Mouse (Mus musculus): ENCODE measurements around the gene Atg5. TPM values are rescaled to one million over a fixed set of nuclear protein-coding genes. Genes with fewer than 3 reads are reported as not detected.

Atg5 gene
- total RNA-seq, 2 experiments from 2014 or later: 22.3 to 25.4 TPM

DNA sequence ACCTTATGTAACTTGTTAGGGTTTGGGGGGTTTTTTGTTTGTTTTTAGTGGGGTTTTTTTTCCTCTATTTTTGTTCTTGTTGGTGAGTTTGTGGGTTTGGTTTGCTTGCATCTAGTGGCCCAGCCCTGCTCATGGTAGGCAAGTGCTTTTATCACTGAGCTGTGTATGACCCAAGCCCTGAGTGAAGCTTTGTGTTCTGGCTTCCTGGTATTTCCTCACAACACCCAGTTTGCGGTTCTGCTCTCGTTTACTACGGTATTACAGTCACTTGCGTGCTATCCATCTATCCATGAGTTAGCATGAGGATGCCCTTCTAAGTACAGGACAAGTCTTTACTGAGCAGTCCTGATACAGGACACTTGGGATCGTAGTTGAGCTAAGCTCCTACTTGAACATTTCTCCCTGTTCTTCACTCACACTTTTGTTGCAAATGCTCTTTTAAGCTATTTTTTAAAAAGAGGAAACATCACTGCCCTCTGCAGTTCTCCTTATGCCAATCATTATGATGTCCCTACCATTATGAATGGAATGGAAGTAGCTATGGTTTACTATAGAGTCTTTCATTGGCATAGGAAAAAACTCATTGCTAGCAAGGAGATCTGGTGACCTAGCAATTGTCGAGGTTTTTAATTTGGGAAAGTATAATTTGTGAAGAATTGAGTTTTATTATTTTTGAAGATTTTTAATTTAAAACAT lies 73.8 kb downstream of the Atg5 start:
- intact Hi-C loops (cut with DNase I): no loop called here
- no peak for DNase-seq (ENCODE audit: low spot score in 2 of 2)

DNA sequence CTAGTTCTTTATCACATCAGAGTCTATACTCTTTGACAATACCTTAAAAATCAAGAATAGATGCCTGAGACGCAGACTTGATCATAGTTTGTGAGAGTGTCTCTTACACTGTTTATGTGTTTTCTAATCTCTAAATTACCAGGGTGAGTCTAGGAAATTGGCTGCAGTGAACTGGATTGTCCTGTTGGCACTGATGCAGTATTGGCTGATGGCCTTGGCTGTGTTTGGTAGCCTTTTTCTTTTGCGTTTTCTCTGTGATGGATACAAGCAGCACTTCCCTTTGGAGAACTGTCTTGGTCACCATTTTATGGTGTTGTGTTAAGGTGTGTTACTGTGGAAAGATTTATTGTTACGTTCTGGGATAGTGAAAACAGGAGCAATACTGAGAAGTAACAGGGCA lies 75.2 kb downstream of the Atg5 start:
- intact Hi-C loops (cut with DNase I): no loop called here
- no peak for DNase-seq (ENCODE audit: low spot score in 2 of 2)

DNA sequence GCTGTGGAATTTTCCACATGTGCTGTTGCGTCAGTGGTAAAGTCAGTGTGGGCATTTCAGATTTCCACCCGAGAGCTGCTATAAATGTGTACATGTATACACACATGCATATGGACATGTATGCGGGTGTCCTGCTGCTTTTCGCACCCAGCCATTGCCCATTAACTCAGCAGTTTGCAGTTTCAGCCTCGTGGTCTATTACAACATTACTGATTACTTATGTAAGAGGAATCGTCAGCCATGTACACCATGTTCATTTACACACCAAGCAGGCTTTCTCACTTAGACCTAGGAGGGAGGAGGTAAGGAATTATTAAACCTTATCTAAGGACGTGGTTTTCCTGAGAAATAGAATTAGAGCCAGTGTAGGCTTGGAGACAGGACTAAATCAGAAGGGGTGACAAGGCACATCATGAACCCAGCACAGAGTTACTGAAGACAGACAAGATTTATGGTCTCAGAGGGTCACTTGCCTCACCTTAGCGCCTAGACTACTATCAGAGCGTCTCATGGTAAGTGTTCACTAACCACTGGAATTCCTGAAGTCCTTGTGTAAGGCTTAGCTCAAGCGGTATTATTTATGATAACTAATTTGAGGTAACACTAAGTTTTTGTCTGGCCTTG lies 79.5 kb downstream of the Atg5 start:
- no peak for DNase-seq (ENCODE audit: low spot score in 2 of 2)
- intact Hi-C loops (cut with DNase I): no loop called here

DNA sequence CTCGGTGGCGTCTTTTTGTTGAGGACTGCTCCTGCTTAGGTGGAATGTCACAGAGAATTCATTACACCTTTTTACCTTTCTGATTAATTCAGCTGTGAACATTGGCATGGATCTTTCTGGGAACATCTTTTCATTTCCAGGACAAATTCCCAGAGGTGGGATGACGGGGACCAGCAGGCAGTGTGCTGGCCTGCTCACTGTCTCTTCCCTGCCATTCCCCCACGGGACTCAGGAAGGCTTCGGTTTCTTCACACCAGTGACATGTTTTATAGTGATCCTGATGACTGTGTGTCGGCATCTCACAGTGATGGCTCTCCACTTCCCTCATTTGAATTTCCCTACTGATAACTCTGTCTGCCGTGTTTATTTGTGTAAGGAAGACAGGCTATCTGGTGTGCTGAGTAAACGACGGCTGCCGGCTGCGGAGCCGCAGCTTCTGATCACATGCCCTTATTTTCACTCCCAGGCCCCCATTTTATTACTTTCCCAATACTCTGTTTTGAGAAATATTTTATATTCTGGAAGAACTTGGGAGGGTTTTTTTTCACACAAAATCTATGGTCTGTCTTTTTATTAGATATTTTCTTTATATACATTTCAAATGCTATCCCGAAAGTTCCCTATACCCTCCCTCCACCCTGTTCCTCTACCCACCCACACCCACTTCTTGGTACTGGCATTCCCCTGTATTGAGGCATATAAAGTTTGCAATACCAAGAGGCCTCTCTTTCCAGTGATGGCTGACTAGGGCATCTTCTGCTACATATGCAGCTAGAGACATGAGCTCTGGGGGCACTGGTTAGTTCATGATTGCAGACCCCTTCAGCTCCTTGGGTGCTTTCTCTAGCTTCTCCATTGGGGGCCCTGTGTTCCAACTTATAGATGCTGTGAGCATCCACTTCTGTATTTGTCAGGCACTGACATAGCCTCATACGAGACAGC lies 80.6 kb downstream of the Atg5 start:
- intact Hi-C loops (cut with DNase I): no loop called here
- DNase-seq (ENCODE audit: low spot score in 2 of 2): no peak

DNA sequence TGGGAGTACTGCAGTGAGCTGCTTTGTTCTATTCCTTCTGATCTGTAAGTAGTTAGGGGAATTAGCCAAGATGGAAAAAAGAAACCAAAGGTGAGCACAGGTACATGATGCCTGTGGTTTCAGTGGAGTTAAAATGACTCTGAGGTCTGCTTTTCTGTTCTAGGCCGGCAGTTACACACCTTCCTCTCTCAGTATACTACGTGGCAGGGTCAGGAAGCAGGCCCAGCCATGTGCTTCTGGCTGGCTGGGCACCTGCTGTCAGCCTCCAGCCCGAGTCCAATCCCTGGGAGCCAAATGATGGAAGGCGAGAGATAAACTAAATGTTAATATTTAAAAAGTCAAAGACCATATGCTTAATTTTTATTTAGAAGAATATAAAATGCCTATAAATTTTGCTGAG lies 85.3 kb downstream of the Atg5 start:
- no peak for DNase-seq (ENCODE audit: low spot score in 2 of 2)
- intact Hi-C loops (cut with DNase I): no loop called here

DNA sequence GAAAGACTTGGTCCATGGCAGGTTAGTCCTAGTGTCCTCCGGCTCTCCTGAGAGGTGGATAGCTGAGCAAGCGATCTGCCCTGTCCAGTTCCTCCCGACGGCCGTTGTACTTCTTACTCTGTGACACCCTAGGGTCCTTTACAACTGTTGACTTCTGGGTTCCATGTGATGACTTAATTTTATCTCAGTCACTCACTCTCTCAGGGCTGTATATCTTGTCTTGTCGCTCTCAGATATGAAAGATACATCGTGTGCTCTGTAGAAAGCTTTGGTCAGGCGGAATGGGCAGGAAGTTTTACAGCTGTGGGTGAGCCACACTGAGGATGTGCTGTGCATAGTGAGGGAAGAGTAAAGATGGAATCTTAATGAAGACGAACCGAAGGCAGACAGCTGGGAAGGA lies 86.2 kb downstream of the Atg5 start:
- intact Hi-C loops (cut with DNase I): no loop called here
- DNase-seq (ENCODE audit: low spot score in 2 of 2): no peak

DNA sequence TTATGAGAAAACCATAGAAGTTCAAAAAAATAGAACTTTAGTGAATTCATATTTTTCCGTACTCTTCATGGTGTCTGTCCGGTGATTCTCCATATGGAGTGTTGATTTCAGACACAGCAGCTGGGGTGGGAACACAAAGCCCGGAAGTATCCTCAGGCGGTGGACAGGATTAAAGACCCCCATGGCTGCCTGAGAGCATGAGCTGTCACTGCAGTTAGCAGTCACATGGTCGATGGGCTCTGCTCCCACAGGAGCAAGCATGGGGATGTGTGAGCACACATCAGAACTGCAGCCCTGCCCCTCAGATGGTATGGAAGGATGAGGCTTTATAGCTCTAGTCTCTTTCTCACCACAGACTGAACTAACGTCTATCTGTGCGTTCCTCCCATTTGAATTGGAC lies 87.1 kb downstream of the Atg5 start:
- DNase-seq (ENCODE audit: low spot score in 2 of 2): no peak
- intact Hi-C loops (cut with DNase I): no loop called here

DNA sequence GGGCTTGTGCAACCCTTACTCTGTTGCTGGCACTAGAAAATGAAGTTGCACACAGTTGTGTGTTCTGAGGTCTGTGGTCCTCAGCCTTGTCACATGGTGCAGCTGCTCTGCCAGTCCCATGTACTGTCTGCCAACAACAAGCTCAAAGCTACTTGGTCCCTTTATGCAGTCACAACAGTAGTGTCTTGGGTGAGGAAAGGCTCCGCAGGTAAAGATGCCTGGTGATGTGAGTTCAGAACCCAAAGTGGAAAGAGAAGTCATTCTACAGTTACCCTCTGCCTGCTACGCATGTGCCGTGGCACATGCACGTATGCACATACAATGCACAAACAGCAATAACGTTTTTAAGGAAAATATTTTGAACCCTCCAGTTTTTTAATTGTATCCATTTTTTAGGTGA lies 88.5 kb downstream of the Atg5 start:
- no peak for DNase-seq (ENCODE audit: low spot score in 2 of 2)
- intact Hi-C loops (cut with DNase I): no loop called here

DNA sequence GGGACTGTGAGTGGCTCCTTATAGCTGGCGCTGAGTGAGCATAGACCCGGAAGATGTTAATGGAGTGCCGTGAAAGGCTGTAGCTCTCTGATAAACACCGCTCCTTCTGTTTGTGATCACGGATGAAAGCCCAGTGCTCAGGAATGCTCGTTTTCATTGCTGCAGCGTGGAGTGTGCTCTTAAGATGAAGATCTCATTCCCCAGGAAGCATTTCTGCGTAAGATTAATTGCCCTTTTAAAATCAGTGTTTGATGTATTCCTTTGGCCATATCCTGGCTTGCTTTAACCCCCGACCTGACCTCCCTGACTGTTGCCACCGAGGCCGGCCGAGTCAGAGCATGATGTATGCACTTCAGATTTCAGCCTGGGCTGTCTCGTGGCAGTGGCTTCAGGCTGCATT lies 89.2 kb downstream of the Atg5 start:
- no peak for DNase-seq (ENCODE audit: low spot score in 2 of 2)
- intact Hi-C loops (cut with DNase I): no loop called here

DNA sequence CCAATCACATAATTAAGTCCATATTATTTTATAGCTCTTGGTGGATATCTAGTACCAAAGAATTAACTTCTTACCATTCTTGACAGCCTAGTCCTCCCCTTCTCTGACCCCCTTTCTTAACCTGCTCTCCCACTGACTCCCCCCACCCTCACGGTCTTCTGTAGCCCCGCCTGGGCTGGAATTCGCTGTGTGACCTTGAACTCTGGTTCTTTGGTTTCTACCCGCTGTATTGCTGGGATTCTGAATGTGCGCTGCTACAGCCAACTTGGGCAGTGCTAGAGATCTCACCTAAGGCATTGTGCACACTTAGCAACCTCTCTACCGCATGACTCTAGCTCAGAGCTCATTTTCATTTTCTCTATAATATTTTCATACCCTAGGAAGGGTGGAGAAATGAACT lies 90.7 kb downstream of the Atg5 start:
- intact Hi-C loops (cut with DNase I): no loop called here
- DNase-seq (ENCODE audit: low spot score in 2 of 2): no peak

DNA sequence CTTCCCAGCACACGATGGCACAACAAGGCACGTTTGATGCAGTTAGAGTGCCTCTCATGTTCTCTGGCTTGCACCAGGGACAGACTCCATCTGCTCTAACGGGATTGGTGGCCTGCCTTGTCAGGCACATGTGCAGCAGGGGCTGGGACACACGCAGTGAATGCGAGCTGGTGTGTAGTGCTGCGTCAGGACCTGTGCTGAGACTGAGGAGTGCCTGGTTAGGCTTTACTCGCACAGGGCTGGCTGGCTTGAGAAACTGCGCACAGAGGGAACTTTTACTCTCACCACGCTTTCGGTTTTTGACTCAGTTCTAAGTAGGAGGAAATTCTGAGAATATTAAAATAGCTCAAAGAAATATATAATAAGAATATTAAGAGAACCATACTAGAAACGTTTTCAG lies 92.5 kb downstream of the Atg5 start:
- intact Hi-C loops (cut with DNase I): no loop called here
- peak in 1 of 2 experiments; percentile 9 for DNase-seq (ENCODE audit: low spot score in 2 of 2)

DNA sequence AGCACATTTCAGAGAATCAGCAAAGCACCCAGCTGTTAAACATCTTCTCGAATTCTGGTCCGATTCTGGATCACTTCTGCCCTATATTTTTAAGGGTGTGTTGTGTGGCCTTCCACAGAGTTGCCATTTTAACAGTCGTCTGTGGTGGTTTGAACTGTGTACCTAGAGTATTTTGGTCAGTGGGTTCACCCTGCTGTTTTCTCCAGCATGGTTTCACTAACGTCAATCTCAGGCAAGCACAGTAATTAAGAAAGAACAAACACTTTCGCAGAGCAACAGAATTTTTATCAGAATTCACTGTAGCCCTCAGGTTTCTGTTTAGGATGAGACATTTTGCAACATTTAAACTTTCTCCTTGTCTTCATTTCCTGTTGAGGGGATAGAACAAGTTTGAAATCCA lies 94.3 kb downstream of the Atg5 start:
- intact Hi-C loops (cut with DNase I): no loop called here
- DNase-seq (ENCODE audit: low spot score in 2 of 2): no peak

DNA sequence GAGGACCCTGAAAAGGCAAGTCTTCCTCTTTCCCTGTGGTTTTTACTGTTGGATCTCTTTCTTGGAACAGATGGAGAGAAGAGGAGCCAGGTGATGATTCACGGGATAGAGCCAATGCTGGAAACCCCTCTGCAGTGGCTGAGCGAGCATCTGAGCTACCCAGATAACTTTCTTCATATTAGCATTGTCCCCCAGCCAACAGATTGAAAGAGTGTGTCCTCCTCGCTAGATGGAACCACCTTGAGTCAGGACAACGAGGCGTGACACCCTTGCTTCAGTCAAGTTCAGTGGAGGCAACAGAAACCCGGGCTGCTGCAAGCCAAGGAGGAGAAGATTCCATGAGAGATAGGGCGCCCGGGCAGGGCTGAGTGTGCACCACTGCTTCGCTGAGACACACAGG lies 94.7 kb downstream of the Atg5 start:
- peak in 1 of 2 experiments; percentile 13 for DNase-seq (ENCODE audit: low spot score in 2 of 2)

DNA sequence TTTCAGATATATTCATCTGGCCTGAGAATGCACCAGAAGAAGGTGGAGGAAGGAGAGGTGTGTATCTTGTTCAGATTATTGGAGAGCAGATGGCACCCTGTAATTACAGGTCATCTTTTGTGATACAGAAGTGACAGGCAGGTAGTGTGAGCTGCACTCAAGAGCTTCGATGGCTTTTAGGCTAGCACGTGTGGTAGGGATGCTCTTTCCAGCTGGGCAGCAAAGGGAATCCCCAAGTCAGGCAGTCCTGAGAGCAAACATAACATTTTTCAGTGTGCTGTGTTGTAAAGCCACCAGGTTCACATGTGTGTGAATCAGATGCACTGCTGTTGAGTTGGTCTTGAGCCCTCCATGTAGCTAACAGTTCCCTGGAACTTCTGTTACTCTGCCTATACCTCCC lies 98.0 kb downstream of the Atg5 start:
- intact Hi-C loops (cut with DNase I): no loop called here
- DNase-seq (ENCODE audit: low spot score in 2 of 2): no peak

More for the DNA sequence above, 94.7 kb downstream of the Atg5 start:
- intact Hi-C loops (cut with DNase I): no loop called here

DNA sequence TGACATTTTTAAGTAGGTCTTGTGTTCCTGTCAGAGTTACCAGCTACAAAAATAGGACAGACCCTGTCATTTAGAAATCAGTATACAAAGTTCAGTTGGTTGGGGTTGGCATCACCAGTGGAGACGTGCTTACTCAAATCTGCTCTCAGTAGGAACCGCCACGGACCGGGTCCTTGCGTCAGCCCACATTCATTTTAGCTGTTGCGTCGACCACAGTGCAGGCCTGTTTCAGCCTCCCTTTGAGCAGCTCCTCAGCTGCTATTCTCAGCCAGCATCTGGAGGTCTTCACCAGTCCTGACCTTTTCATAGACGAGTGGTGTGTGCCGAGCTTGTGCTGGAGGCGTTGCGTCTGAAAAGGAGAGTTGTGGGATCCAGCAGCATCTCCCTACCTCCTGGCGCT lies 98.9 kb downstream of the Atg5 start:
- no peak for DNase-seq (ENCODE audit: low spot score in 2 of 2)
- intact Hi-C loops (cut with DNase I): no loop called here

DNA sequence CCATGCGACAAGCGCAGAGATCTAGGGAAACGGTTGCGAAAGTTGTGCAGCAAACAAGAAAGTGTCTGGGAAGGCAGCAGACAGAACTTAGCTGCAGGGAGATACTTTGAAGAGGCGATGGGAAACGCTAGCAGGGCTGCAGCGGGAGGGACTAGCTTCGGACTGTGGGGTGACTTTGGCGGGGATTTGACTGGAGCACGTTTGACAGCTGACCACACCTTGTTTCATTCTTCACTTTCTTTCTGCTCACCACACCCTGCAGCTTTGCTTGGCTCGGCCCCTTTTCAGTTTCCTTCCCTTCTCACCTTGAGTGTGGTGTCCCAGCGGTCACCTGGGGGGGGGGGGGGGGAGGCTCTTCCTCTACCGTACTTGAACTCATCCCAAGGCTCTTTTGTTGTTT lies 100.4 kb downstream of the Atg5 start:
- DNase-seq (ENCODE audit: low spot score in 2 of 2): no peak
- intact Hi-C loops (cut with DNase I): no loop called here

DNA sequence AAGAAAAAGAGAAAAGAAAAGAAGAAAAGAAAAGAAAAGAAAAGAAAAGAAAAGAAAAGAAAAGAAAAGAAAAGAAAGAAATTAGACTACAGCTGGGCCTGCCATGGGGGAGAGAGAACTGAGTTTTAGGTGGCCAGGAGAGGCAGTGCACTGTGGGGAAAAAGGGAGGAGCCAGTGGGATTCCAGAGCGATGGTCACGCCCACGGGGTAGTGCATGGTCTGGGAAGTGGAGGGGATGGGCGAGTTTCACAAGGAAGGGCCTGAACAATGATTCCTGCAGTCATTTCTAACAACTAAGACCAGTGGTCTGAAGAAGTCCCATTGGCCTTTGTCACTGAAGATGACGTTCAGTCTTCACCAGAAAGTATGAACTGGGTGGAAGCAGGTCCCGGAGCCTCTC lies 102.5 kb downstream of the Atg5 start:
- intact Hi-C loops (cut with DNase I): no loop called here
- no peak for DNase-seq (ENCODE audit: low spot score in 2 of 2)

DNA sequence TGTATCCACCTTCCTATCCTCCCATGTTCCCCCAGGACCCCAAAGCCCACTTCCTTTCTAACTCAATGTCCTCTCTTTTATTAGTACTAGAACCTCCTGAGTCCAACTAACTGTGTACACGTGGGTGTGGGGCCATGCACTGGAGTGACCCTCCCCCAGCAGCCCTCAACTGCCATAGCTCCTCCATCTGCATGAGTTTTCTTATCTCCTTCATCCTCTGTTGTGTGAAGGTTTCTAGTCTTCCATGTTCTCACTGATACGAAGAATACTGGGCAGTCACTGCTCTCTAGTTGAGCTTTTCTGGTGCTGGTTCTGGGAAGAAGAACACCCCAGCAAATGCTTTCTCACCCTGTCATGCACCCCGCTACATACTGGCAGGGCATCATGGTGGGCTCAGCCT lies 104.1 kb downstream of the Atg5 start:
- intact Hi-C loops (cut with DNase I): no loop called here
- DNase-seq (ENCODE audit: low spot score in 2 of 2): no peak

DNA sequence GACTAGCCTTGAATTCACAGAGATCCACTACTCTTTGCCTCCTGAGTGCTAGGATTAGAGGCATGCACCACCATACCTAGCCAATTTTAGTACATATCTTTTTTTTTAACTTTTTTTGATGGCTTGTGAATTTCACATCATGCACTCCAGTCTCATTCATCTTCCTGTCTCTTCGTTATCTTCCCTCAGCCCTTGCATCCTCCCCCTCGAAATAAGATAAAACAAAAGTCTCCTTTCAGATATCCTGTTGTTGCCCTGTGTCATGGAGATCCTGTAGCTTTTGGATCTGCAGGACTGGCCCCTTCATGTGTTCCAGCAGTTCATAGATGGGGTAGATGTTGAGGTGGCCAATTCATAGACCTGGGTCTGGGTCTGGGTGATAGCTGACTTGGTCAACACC lies 106.5 kb downstream of the Atg5 start:
- intact Hi-C loops (cut with DNase I): no loop called here
- DNase-seq (ENCODE audit: low spot score in 2 of 2): no peak

DNA sequence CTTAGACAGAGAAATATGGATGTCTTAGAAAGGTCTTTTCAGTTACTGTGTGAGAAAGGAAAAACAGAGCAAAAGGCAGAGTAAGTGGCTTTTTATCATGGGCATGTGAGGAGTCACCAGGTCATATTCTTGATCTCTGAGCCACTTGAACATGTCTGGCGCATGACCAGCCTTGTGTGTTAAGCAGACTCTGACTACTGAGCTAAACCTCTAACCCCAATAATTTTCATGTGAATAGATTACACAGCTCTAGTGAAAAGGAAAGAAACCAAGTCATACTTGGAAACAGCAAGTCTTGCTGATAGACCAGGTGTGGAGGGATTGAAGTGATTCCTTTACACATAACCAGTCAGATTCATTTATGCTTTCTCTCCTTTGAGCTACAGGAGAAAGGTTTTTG lies 107.3 kb downstream of the Atg5 start:
- DNase-seq (ENCODE audit: low spot score in 2 of 2): no peak
- intact Hi-C loops (cut with DNase I): no loop called here

DNA sequence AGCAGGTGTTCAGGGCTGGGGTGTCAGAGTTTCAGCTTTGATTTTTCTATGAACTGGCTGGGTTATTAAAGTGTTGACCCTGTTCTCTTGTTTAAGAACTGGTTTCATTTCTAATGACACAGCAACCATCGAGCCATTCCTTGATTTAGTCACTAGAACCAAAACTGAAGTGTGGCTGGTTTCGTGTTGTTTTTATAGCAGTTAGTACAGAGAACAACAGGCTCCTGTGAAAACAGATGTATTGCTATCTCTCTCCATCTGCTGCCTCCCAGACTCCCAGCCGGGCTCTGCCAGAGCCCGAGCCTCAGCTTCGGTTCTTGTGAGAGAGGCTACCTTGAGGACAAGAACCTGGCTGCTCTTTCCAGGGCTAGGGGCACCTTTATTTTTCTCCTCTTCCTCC lies 109.7 kb downstream of the Atg5 start:
- peak; percentile 35 to 44 for DNase-seq (ENCODE audit: low spot score in 2 of 2)
- intact Hi-C loops (cut with DNase I): no loop called here

Data from left cerebral cortex, postnatal 36 days (tissue).